Mouse (Mus musculus) kidney, adult 2 months (tissue): Measurements from ENCODE around the gene Npw. TPM values are rescaled to one million over a fixed set of nuclear protein-coding genes. Genes with fewer than 3 reads are reported as not detected.
A peak's percentile ranks its signal among the peaks of the same experiment; 100 is the strongest.

ENCODE experiments used
- DNase-seq: peaks from one replicate; pipeline ENCODE4 v3.0.0; 2021
- H3K27ac ChIP-seq: fragments of 200-500 bp; 2 replicates; pipeline ENCODE4 v1.5.1; 2012; ENCODE audit warnings: low read depth, low read length, control low read depth, inconsistent platforms; ENCODE audit not compliant: insufficient read depth
- H3K27me3 ChIP-seq: fragments of 200-500 bp; replicated peaks from 2 replicates; pipeline ENCODE4 v1.6.1; 2012; ENCODE audit warnings: mild to moderate bottlenecking, moderate library complexity, low read length, inconsistent platforms; ENCODE audit not compliant: control insufficient read depth, insufficient read depth
- H3K36me3 ChIP-seq: fragments of 200-500 bp; 2 replicates; pipeline ENCODE4 v1.6.1; 2012; ENCODE audit warnings: mild to moderate bottlenecking, moderate library complexity, low read length, inconsistent platforms; ENCODE audit not compliant: control insufficient read depth, insufficient read depth
- H3K4me1 ChIP-seq: fragments of 200-500 bp; 2 replicates; pipeline ENCODE4 v1.6.1; 2011; ENCODE audit warnings: low read length; ENCODE audit not compliant: control insufficient read depth, insufficient read depth
- H3K4me3 ChIP-seq: fragments of 200-500 bp; 2 replicates; pipeline ENCODE4 v1.5.1; 2011; ENCODE audit warnings: mild to moderate bottlenecking, low read depth, low read length, control low read depth; ENCODE audit not compliant: insufficient read depth
- CTCF ChIP-seq: fragments of 200-500 bp; conservative IDR thresholded peaks from 2 replicates; pipeline ENCODE4 v1.5.1; 2011; ENCODE audit warnings: low read depth, mild to moderate bottlenecking, control low read depth, low read length, moderate library complexity, mixed read lengths; ENCODE audit not compliant: insufficient read depth, insufficient read length
- POLR2A ChIP-seq: fragments of 200-500 bp; IDR thresholded peaks from one replicate; pipeline ENCODE4 v1.6.1; 2011; ENCODE audit warnings: low read depth, low read length, control low read depth
- WGBS: fragments of 180-500 bp; shearing (Covaris S2); methylation state at CpG from one replicate; pipeline ENCODE4 v1.1.7; 2018; 5-methylcytosine and 5-hydroxymethylcytosine counted together
- polyA plus RNA-seq: library from polyadenylated mRNA; depleted of rRNA; stranded (reverse); fragments of >200 nt; gene quantifications from 2 replicates; pipeline ENCODE4 v1.2.3, GENCODE M21; 2012; rRNA removed

The Npw gene
- not detected in 2 replicates for polyA plus RNA-seq

DNA sequence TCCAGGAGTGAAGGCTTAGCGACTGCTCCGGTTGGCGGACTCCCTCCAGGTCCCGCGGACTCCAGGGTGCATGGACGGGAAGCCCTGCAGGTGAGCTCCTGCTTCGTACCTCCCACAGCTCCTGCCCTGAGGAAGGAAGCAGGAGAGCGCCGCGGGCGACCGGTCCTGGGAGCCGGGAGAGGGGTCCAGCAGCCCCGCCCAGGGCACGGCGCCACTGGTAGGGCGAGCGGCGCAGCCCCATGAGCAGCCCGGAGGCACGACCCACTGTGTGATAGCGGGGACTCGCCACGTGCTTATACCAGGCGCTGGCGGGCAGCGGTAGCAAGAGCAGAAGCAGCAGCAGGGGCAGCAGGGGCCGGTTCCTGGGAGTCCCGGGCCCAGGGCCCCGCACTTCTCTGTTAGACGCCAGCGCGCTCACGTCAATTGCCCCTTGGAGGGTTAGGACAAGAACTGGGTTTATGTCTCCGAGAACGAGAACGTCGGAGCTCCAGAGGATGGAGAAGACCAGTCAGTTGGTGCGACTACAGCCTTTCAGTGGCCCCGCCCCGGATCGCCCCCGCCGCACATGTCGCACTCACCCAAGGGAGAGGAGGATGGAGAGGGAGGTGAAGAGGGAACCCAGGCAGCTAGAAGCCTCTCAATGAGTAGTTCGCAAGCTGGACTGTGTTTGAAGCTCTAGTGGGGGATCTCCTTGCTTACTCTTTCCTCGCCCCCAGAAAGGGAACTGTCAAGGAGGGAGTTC, at the start of gene Npw:
Npw (minus strand) TSS at position 441 of the 742 bp plus-strand sequence.
- H3K27ac ChIP-seq, result no peak within 1 kb of the TSS
- TF ChIP-seq CTCF (no peak), POLR2A (no peak)
- no peaks in the 10 kb centered on the region for H3K36me3 ChIP-seq
- H3K27me3 ChIP-seq, result no peaks in the 10 kb centered on the region
- peak within 1 kb of the TSS; percentile 4; the same call in 1 of the 2 replicates for H3K4me3 ChIP-seq
- no peak for DNase-seq
- H3K4me1 ChIP-seq, result peaks cover 3% of the 10 kb centered on the region; the same call in 1 of the 2 replicates
- WGBS, result 5% methylated on average over 47 of the region's 47 CpGs

- TF ChIP-seq CTCF, result no peak
- no peak for TF ChIP-seq POLR2A
- Histone ChIP-seq H3K4me1 (no peaks in the 10 kb centered on the region; the same call in 1 of the 2 replicates), H3K27me3 (no peaks in the 10 kb centered on the region), H3K36me3 (no peaks in the 10 kb centered on the region), H3K4me3 (peak overlapping the region; percentile 58), H3K27ac (peak overlapping the region; percentile 18; the same call in 1 of the 2 replicates)
- WGBS, result 2% methylated on average over 24 of the region's 24 CpGs
- DNase-seq, result peak; percentile 40
Observed at GRCm38 (mm10) chr17:24707801-24708425, 49.7 kb upstream of the Npw start.

DNA sequence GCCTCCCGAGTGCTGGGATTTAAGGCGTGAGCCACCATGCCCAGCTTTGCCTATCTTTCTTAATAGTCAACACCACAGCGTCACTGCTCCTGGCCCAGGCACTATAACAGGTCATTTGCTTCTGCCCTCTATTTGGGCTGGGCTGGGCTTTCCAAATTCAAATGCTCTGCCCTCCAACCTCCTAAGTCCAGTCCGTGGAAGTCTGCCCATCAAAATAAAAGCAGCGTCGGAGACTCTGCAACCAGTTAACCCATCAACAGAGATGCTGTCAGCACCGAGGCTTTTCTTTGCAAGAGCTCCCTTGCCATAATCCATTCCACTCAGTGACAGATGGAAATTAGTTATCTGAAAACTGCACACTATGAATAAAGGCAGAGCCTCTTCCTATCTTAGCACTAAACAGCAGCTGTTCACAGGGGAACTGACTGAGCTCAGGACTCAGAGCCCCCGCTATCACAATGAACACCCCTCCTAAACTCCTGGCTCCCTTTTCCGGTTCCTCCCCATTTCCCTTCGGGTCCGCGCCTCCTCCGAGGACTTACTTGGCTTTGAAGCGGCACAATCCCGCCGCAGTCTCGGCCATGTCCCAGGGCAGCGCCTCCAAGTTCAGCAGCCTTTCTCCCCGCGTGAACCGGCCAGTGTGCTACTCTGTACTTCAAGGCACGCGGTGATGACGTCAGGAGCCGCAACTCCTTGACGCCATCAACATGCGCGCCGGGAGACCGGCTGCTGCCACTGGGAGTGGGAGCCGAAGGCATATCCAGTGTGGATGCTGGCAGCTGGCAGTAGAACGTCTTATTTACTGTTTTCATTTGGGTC, 48.9 kb upstream of the Npw start, which contains the start of gene Tbl3:
Tbl3 (minus strand) TSS at position 679 of the 819 bp plus-strand sequence.
- no peak for TF ChIP-seq CTCF
- peak; percentile 74 for TF ChIP-seq POLR2A
- Histone ChIP-seq H3K27ac (peak within 1 kb of the TSS; percentile 21; the same call in 1 of the 2 replicates), H3K36me3 (no peaks in the 10 kb centered on the region), H3K4me1 (no peaks in the 10 kb centered on the region; the same call in 1 of the 2 replicates), H3K27me3 (no peaks in the 10 kb centered on the region), H3K4me3 (peak within 1 kb of the TSS; percentile 58)
- WGBS, result 4% methylated on average over 32 of the region's 32 CpGs
- peak; percentile 97 for DNase-seq

DNA sequence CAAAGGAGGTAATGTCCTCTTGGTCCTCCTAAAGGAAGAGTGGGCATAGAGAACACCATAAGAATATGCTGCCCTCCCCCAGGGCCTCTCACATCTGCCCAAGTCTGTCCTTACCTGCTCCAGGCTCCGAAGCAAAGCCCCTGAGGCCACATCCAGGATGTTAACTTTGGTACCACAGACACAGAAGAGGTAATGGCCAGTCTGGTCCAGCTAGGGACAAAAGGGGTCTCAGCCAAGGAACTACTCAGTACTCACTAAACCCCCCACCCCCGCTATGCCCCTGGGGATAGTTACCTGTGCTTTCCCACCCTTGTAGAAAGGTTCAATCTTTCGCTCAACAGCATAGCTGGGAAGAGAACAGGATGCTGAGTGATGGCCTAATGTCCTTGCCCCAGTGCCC, 47.6 kb upstream of the Npw start:
- 93% methylated on average over 3 of the region's 3 CpGs for WGBS

DNA sequence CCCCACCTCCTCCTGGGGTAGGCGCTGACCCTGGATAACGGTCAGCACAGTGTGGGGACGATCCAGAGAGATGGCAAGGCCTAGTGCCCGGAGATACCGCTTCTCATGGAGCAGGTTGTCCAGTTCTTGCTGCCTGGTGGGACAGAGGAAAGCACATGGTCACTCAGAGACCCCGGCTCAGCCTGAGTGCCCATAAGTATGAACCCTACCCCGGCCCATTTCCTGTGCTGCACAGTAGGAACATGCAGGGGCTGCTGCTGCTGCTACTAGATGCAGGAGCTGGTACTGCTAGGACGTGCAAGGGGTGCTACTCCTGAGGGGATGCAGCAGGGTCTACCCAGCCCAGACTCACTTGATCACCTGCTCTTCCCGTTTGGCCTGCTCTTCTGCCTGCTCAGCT, 43.0 kb upstream of the Npw start:
- TF ChIP-seq POLR2A (no peak), CTCF (no peak)
- H3K4me1 ChIP-seq, result no peaks in the 10 kb centered on the region
- H3K27me3 ChIP-seq, result no peaks in the 10 kb centered on the region
- no peak overlapping the region for H3K27ac ChIP-seq
- DNase-seq, result no peak
- no peaks in the 10 kb centered on the region for H3K36me3 ChIP-seq
- WGBS, result 88% methylated on average over 9 of the region's 9 CpGs
- no peak overlapping the region for H3K4me3 ChIP-seq

More for the DNA sequence above, 47.6 kb upstream of the Npw start:
- Histone ChIP-seq H3K4me3 (no peak overlapping the region), H3K4me1 (no peaks in the 10 kb centered on the region; the same call in 1 of the 2 replicates), H3K36me3 (no peaks in the 10 kb centered on the region), H3K27me3 (no peaks in the 10 kb centered on the region), H3K27ac (no peak overlapping the region)
- no peak for DNase-seq
- no peak for TF ChIP-seq POLR2A
- TF ChIP-seq CTCF, result no peak

GRCm38 (mm10) chr17:24699473-24699872, 41.2 kb upstream of the Npw start:
- Histone ChIP-seq H3K27me3 (no peaks in the 10 kb centered on the region), H3K27ac (no peak overlapping the region), H3K4me1 (no peaks in the 10 kb centered on the region), H3K36me3 (no peaks in the 10 kb centered on the region), H3K4me3 (no peak overlapping the region)
- no peak for TF ChIP-seq POLR2A
- TF ChIP-seq CTCF, result no peak
- no peak for DNase-seq
- 68% methylated on average over 2 of the region's 2 CpGs for WGBS

GRCm38 (mm10) chr17:24698715-24699114, 40.5 kb upstream of the Npw start:
- Histone ChIP-seq H3K27me3 (no peaks in the 10 kb centered on the region), H3K4me1 (no peaks in the 10 kb centered on the region), H3K4me3 (no peak overlapping the region), H3K36me3 (no peaks in the 10 kb centered on the region), H3K27ac (no peak overlapping the region)
- TF ChIP-seq POLR2A (no peak), CTCF (no peak)
- 76% methylated on average over 9 of the region's 9 CpGs for WGBS
- DNase-seq, result no peak
